Mouse (Mus musculus): ENCODE measurements at regions not wholly inside any gene's neighbourhood (a gene's known extent, or its start where the extent isn't known, plus 50 kb on each side); places are given as distances from the start of the nearest gene placed in this dataset.

DNA sequence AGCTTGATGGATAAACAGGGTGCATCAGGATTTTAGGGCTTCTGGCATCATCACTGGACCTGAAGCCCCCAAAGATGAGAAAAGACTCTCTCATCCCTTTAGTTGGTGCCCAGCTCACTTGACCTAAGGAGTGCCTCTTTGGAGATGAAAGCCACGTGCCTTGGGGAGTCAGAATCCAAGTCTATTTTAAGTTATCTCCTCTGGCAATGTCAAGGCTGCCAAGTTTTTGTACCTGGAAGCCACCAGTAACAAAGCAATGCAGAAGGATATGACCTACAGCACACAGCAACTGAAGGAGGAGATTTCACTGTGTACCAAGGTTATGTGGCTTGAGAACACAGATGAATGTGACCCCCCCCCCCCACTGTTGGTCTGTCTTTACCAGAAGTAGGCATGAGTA, 140.9 kb upstream of the N4bp1 start:
- Histone ChIP-seq H3K4me2 (replicated peaks) (no peak overlapping the region), H3K9ac (no peak overlapping the region), H3K4me1 (replicated peaks) (no peaks in the 10 kb centered on the region), H3K27ac (no peak overlapping the region), H3K36me3 (no peaks in the 10 kb centered on the region), H3K4me3 (replicated peaks) (no peak overlapping the region), H3K27me3 (replicated peaks) (no peaks in the 10 kb centered on the region), H3K9me3 (no peaks in the 10 kb centered on the region)
- ATAC-seq = no peak
- 51% methylated on average over 1 of the region's 1 CpGs for WGBS

DNA sequence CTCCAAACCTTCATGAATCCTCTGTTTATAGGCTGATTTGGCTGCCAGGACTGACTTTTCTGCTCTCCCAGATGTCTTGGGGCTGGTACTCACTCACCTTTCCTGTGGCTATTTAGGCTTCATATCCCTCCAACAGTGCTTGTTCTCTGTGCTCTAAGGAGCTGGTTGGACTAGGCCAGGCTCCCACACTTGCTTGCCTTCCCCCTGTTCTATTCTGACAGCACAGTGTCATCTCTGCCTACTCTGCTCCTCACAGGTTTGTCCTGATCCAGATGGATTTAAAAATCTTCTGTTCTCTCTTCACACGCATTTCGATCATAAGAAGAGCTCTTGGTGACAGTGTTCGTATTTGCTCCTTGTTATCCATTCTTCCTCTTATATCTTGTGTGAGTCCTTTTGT, 134.7 kb upstream of the N4bp1 start:
- no peaks in the 10 kb centered on the region for H3K27me3 ChIP-seq (replicated peaks)
- H3K9me3 ChIP-seq = no peaks in the 10 kb centered on the region
- 91% methylated on average over 3 of the region's 3 CpGs for WGBS
- no peaks in the 10 kb centered on the region for H3K36me3 ChIP-seq
- H3K4me1 ChIP-seq (replicated peaks) = no peaks in the 10 kb centered on the region
- no peak for ATAC-seq
- no peak overlapping the region for H3K9ac ChIP-seq
- H3K27ac ChIP-seq = no peak overlapping the region
- H3K4me3 ChIP-seq (replicated peaks) = no peak overlapping the region
- H3K4me2 ChIP-seq (replicated peaks) = no peak overlapping the region

DNA sequence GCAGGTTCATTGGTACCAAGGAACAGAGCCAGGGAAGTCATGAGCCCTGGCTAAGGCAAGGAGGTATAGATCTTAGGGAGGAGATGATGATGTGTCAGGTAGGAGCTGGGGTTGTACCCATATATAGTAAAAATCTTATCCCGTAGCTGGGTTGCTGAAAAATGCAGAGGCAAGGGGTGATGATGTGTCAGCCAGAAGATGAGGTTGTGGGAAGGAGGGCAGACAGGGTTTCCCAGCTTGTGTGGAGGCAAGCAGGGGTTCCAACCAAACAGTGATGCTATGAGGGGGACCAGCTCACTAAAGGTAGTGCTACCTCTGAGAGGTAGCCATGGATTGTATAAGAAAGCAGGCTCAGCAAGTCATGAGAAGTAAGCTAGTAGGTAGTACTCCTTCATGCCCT, 90.5 kb upstream of the N4bp1 start:
- Histone ChIP-seq H3K27me3 (replicated peaks) (no peaks in the 10 kb centered on the region), H3K4me3 (replicated peaks) (no peak overlapping the region), H3K4me2 (replicated peaks) (no peak overlapping the region), H3K9me3 (no peaks in the 10 kb centered on the region), H3K27ac (no peak overlapping the region), H3K9ac (no peak overlapping the region), H3K36me3 (no peaks in the 10 kb centered on the region), H3K4me1 (replicated peaks) (no peaks in the 10 kb centered on the region)
- 75% methylated on average over 1 of the region's 1 CpGs for WGBS
- no peak for ATAC-seq

DNA sequence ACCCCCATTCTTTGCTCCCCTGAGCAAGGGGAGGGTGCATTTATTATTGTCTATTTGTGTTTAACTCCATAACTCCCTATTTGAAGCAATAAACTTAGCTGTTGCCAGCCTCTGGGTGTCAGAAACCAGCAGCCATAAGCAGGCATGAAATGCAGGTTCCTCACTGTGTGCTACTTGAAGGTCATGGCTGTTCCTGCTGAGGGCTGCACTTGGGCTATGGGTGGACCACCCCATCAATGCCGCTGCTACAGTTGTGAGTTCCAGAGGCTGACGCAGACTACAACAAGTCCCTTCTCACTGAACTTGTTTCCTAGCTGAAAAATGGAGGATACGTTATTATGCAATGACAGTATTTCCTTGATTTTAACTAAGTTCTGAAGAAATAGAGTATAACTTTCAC, 86.7 kb upstream of the N4bp1 start:
- no peaks in the 10 kb centered on the region for H3K36me3 ChIP-seq
- ATAC-seq = no peak
- H3K27ac ChIP-seq = no peak overlapping the region
- H3K9ac ChIP-seq = no peak overlapping the region
- no peaks in the 10 kb centered on the region for H3K27me3 ChIP-seq (replicated peaks)
- H3K4me3 ChIP-seq (replicated peaks) = no peak overlapping the region
- no peak overlapping the region for H3K4me2 ChIP-seq (replicated peaks)
- no peaks in the 10 kb centered on the region for H3K9me3 ChIP-seq
- no peaks in the 10 kb centered on the region for H3K4me1 ChIP-seq (replicated peaks)
- WGBS = 93% methylated on average over 3 of the region's 3 CpGs

DNA sequence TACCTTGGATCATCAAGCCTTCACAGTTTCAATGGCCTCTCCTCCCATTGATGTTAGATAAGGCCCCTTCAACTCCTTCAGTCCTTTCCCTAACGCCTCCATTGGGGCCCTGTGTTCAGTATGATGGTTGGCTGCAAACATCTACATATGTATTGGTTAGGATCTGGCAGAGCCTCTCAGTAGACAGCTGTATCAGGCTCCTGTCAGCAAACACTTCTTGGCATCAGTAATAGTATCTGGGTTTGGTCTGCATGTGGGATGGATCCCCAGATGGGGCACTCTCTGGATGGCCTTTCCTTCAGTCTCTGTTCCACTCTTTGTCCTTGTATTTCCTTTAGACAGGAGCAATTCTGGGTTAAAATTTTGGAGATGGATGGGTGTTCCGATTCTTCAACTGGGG, 84.0 kb upstream of the N4bp1 start:
- H3K27me3 ChIP-seq (replicated peaks) = no peaks in the 10 kb centered on the region
- no peaks in the 10 kb centered on the region for H3K9me3 ChIP-seq
- ATAC-seq = no peak
- H3K27ac ChIP-seq = no peak overlapping the region
- no peak overlapping the region for H3K4me3 ChIP-seq (replicated peaks)
- H3K4me2 ChIP-seq (replicated peaks) = no peak overlapping the region
- no peaks in the 10 kb centered on the region for H3K36me3 ChIP-seq
- 93% methylated on average over 2 of the region's 2 CpGs for WGBS
- H3K9ac ChIP-seq = no peak overlapping the region
- no peaks in the 10 kb centered on the region for H3K4me1 ChIP-seq (replicated peaks)

DNA sequence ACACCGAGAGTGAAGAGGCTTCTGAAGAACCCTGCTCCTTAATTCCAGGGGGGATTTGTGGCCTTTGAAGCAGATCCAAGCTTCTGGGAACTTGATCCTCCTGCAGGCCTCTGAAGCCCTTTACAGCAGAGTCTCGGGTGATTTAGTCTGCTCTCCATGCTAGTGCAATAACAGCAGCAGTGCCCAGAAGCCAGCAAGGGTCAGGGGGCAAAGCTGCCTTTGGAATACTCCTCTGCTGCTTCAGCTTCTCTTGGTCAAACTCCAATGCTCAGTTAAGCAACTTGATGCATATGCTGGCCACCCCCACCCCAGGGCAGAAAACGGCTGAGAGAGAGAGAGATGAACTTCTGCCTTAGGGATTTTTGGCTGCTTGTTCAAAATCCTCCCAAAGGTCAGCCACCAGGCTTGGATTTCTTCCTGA, 82.8 kb upstream of the N4bp1 start:
- no peak for ATAC-seq
- WGBS = 31% methylated on average over 3 of the region's 3 CpGs
- no peak overlapping the region for H3K4me2 ChIP-seq (replicated peaks)

DNA sequence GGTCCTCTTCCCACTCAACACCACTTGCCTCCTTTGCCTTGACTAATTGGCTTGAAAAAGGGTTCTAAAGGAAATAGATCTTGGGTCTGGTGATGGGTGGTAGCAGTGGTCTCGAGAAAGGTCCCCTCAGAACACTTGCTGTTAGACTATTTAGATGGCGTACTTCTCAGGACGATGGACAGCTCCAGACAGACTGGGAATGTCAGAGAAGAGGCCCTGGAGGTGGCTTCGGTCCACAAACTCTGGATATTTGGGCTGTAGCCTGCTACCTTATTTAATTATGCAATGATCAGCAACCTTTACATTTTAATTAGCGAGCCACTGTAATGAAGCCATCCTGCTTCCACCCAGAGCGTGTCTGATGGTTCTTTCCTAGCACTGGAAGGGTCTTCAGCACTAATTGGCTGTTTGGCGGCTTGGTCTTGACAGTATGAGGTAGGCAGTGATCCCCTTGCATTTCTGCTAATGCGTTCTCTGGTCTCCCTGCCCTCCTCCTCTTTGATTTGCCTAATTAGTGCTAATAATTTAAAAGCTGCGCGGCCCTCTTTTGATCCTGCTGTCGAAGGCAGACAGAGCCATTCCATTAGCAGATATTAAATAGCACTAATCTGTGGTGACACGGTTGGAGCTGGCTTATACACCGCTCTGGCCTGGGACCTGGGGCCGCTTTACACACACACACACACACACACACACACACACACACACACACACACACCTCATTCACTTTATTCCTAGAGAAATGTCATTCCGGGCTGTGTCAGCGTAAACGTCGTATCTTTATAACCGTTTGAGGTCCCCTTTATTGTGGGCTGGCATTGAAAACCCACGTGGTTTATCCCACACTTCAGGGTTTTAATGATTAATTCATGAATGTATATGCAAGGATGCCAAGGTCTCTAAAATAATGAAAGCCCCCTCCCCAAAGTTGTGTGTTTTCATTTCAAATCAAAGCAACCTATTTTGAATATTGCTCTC, 76.4 kb upstream of the N4bp1 start:
- no peaks in the 10 kb centered on the region for H3K9me3 ChIP-seq
- WGBS = 71% methylated on average over 20 of the region's 20 CpGs
- no peaks in the 10 kb centered on the region for H3K27me3 ChIP-seq (replicated peaks)
- no peak overlapping the region for H3K9ac ChIP-seq
- no peaks in the 10 kb centered on the region for H3K4me1 ChIP-seq (replicated peaks)
- no peak overlapping the region for H3K4me2 ChIP-seq (replicated peaks)
- no peak for ATAC-seq
- no peak overlapping the region for H3K4me3 ChIP-seq (replicated peaks)
- H3K27ac ChIP-seq = no peak overlapping the region
- no peaks in the 10 kb centered on the region for H3K36me3 ChIP-seq

More for the DNA sequence above, 82.8 kb upstream of the N4bp1 start:
- Histone ChIP-seq H3K4me3 (replicated peaks) (no peak overlapping the region), H3K9ac (no peak overlapping the region), H3K4me1 (replicated peaks) (no peaks in the 10 kb centered on the region), H3K27me3 (replicated peaks) (no peaks in the 10 kb centered on the region), H3K27ac (no peak overlapping the region), H3K36me3 (no peaks in the 10 kb centered on the region), H3K9me3 (no peaks in the 10 kb centered on the region)
